Mouse (Mus musculus) C2C12 (cell line): Measurements from ENCODE around the gene Nsmce1.

Experiments
- CEBPB ChIP-seq: IDR thresholded peaks from one replicate; pipeline ENCODE4 v1.6.1; 2011; ENCODE audit warnings: low read depth, mild to moderate bottlenecking, control low read depth, moderate library complexity
- CTCF ChIP-seq: IDR thresholded peaks from one replicate; pipeline ENCODE4 v1.5.1; 2011; ENCODE audit not compliant: control insufficient read depth, insufficient read depth, insufficient read length
- MAX ChIP-seq: IDR thresholded peaks from one replicate; pipeline ENCODE4 v1.6.1; 2011; ENCODE audit warnings: mild to moderate bottlenecking, control low read depth
- MYOD1 ChIP-seq: IDR thresholded peaks from one replicate; pipeline ENCODE4 v1.6.1; 2011; ENCODE audit warnings: low read depth; ENCODE audit not compliant: control insufficient read depth, insufficient read length
- USF1 ChIP-seq: IDR thresholded peaks from one replicate; pipeline ENCODE4 v1.6.1; 2011; ENCODE audit warnings: low read depth, mild to moderate bottlenecking, control low read depth, moderate library complexity

- TF ChIP-seq CTCF (no peak), MYOD1 (no peak), CEBPB (no peak), MAX (no peak), USF1 (no peak)
These were observed 35.8 kb upstream of the Nsmce1 start for GRCm38 (mm10) chr7:125527186-125527585.
